Mouse (Mus musculus): ENCODE results near the gene Olfr596. TPM values are rescaled to one million over a fixed set of nuclear protein-coding genes. Genes with fewer than 3 reads are reported as not detected.
"Not testable (repeated sequence)": the region's sequence is repeated elsewhere in the genome, so short reads cannot be mapped to it uniquely, and the experiment has no call there.

Olfr596 gene
- not detected for total RNA-seq (2021)
- long read RNA-seq, experiment 1, result 0 reads
- long read RNA-seq, experiment 2, result 0 reads

DNA sequence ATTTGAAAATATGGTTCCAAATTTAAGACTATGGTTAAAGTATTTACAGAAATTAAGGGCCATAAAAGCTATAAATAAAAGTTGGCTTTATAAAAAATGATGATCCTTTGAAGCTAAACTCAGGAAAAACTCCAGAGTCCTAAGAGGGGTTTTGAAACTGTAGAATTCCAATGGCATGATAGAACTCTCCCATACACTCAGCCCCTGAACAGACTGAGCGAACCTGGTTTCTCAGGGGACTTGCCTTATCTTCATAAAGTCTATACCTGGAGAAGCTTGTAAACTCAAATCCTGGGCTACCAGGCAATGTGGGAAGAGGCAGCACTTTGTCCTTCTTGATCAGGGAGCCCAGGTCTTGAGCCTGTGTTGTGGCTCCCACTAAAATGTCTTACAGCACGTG is at the start of gene Olfr596:
Gene Olfr596 (plus strand): TSS at position 301 of the 400 bp plus-strand sequence.
- DNase-seq (ENCODE audit: low spot score in 2 of 2), result not testable (repeated sequence)

DNA sequence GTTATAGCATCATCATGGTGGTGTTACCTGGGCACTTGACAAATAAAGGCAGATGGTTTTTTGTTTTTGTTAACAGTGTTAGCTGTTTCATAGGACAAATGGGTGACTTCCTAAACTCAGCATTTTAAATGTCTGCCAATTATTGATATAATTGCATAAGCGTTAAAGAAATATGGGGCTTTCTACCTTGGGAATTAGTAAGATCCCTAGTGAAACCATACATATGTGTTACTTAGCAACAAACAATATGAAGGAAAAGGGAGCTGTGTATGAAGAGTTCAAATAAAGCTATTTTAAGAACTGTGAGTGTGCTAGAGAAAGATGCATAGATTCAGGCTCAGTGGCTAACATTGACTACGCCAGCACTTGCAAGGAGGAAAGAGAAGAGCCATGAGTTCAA is 10.6 kb downstream of the Olfr596 start, which contains the start of gene Olfr597:
Gene Olfr597 (plus strand): TSS at position 301 of the 400 bp plus-strand sequence.
- DNase-seq (ENCODE audit: low spot score in 2 of 2), result not testable (repeated sequence)

DNA sequence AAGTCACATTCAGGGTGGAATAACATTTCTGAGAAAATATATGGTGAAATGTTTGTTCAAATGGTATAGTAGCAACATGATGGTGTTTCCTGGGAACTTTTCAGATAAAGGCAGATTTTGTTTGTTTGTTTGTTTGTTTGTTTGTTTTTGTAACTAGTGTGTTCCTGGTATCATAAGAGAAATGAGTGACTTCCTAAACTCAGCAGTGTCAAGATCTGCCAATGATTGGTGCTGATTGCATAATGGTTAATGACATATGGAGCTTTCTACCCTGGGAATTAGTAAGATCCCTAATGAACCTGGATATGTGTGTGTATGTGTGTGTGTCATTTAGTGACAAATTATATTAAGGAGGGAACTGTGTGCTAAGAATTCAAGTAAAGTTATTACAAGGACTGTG is 17.8 kb downstream of the Olfr596 start, which contains the start of gene Olfr598:
Gene Olfr598 (plus strand): TSS at position 301 of the 400 bp plus-strand sequence.
- no peak for DNase-seq (ENCODE audit: low spot score in 2 of 2)

DNA sequence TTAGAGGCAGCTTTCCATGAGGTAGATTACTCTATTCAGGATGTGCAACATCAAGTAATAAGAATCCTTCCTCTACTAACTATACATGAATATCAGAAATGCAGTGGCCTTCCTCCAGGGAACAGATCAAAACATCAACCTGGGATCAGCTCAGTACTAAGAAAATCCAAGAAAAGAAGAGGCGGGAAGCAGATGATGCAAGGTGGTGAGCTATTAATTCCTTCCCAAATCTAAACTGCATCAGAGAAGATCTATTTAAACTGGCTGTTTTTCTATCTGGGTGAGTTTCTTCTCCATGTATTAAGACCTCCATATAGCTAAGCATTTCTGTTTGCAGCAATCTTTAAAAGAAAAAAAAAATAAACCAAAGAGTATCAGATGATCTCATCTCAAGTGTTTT is 30.2 kb downstream of the Olfr596 start, which contains the start of gene Olfr599:
Gene Olfr599 (plus strand): TSS at position 301 of the 400 bp plus-strand sequence.
- no peak for DNase-seq (ENCODE audit: low spot score in 2 of 2)

DNA sequence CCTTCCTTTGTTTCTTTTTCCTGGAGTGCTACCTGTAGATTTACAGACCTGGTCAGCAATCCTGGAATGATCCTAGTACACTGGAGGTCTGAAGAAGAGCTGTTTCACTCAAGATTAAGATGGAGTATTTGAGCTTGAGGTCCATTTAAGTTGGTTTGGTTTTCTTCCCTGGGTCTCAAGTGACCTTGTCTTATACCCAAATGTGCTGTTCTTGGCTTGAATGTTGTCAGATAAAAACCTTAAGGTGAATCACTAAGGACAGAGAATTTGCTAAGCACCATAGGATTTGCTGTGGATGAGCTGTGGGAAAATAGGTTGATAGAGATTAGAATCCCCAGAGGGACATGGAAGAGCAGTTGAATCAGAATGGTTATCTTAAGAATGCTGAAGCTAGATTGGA is 44.1 kb downstream of the Olfr596 start, which contains the start of gene Olfr600:
Gene Olfr600 (minus strand): TSS at position 101 of the 400 bp plus-strand sequence.
- DNase-seq (ENCODE audit: low spot score in 2 of 2), result no peak

Small RNA genes lying within 50 kb of the gene (microRNA-seq; reads per million reads assigned to microRNA genes)
- gene Gm23550 (0 reads per million in 2 experiments), gene Gm25171 (0 reads per million in 2 experiments)

Other genes with a start within 250 kb of the Olfr596 start
- not detected for gene Olfr584, start 223.8 kb upstream of the Olfr596 start, total RNA-seq (2021)
- not detected for gene Olfr585, start 207.9 kb upstream of the Olfr596 start, total RNA-seq (2021)
- not detected for gene Olfr586, start 180.0 kb upstream of the Olfr596 start, total RNA-seq (2021)
- not detected for gene Olfr588-ps1, start 164.8 kb upstream of the Olfr596 start, total RNA-seq (2021)
- not detected for gene Olfr589, start 149.3 kb upstream of the Olfr596 start, total RNA-seq (2021)
- not detected for gene Olfr591, start 127.3 kb upstream of the Olfr596 start, total RNA-seq (2021)
- gene Olfr592, start 120.8 kb upstream of the Olfr596 start, total RNA-seq (2021), result not detected
- gene Olfr593, start 93.8 kb upstream of the Olfr596 start, total RNA-seq (2021), result not detected
- not detected for gene Olfr594, start 88.7 kb upstream of the Olfr596 start, total RNA-seq (2021)
- not detected for gene Usp17ld, start 53.1 kb upstream of the Olfr596 start, total RNA-seq (2021)
- gene Olfr597, start 10.7 kb downstream of the Olfr596 start, total RNA-seq (2021), result not detected
- not detected for gene Olfr598, start 17.9 kb downstream of the Olfr596 start, total RNA-seq (2021)
- not detected for gene Olfr599, start 30.3 kb downstream of the Olfr596 start, total RNA-seq (2021)
- not detected for gene Olfr600, start 44.0 kb downstream of the Olfr596 start, total RNA-seq (2021)
- gene Olfr601, start 57.0 kb downstream of the Olfr596 start, total RNA-seq (2021), result not detected
- gene Olfr603, start 80.5 kb downstream of the Olfr596 start, total RNA-seq (2021), result not detected
- gene Usp17lc, start 109.4 kb downstream of the Olfr596 start, total RNA-seq (2021), result not detected
- gene Olfr605, start 139.8 kb downstream of the Olfr596 start, total RNA-seq (2021), result not detected
- gene Olfr606, start 143.4 kb downstream of the Olfr596 start, total RNA-seq (2021), result not detected
- gene Olfr607, start 158.5 kb downstream of the Olfr596 start, total RNA-seq (2021), result not detected
- gene Olfr608, start 164.2 kb downstream of the Olfr596 start, total RNA-seq (2021), result not detected
- gene Olfr609, start 192.4 kb downstream of the Olfr596 start, total RNA-seq (2021), result not detected
- not detected for gene Olfr610, start 206.5 kb downstream of the Olfr596 start, total RNA-seq (2021)
- gene Olfr611, start 215.2 kb downstream of the Olfr596 start, total RNA-seq (2021), result not detected
- gene Olfr612, start 237.1 kb downstream of the Olfr596 start, total RNA-seq (2021), result not detected
- not detected for gene Olfr613, start 242.4 kb downstream of the Olfr596 start, total RNA-seq (2021)